Mouse (Mus musculus): ENCODE data around the gene Gm6583. TPM values are rescaled to one million over a fixed set of nuclear protein-coding genes. Genes with fewer than 3 reads are reported as not detected.

Gm6583 gene
- polyA plus RNA-seq, 1 experiment from 2014 or later, result 0.06 TPM

DNA sequence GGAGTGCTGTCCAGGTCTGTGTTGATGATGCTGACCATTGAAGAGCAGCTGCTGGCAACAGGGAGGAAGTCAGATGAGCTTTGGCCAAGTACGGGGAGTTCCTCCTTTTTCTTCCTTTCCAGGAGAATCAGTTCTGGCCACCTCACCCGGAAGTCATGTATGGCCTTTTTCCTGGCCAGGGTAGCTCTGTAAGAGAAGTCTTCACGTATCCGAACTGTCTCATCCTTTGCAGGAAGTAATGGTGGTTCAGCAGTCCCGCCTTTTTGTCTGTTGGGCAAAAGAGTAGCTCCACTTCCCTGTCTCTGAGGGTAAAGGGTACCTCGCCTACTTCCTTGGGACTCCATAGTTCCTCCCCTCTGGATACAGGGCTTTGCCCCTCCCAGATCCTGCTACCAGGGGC is 340 bp downstream of the Gm6583 start:
- Histone ChIP-seq H3K27ac (peak overlapping the region; percentile 31; the same call in 1 of the 2 replicates), H3K36me3 (ENCODE audit: inconsistent target) (peaks cover 45% of the 10 kb centered on the region), H3K79me2 (ENCODE audit: inconsistent target) (no peaks in the 10 kb centered on the region), H3K4me3 (ENCODE audit: inconsistent target) (no peak overlapping the region)
- WGBS (ENCODE audit: missing documents), result 38% methylated on average over 6 of the region's 6 CpGs

DNA sequence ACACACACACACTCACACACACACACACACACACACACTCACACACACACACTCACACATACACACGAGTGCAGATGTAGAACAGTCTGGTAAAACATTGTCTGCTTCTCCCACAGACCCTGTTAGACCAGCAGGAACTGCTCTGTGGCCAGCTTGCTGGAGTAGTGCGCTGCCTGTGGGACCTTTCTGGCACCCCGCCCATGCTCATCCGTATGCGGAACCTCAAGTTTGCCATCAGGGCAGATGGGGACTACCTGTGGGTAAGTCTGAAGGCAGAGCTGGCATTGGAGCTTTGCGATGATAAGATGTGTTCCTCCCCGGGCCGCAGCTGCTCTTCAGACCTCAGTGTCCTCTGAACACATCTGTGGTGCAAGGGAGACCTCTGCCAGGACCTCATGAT is 6.7 kb downstream of the Gm6583 start:
- Histone ChIP-seq H3K36me3 (ENCODE audit: inconsistent target) (peaks cover 67% of the 10 kb centered on the region), H3K79me2 (ENCODE audit: inconsistent target) (peaks cover 8% of the 10 kb centered on the region; the same call in 1 of the 2 replicates), H3K27ac (no peak overlapping the region), H3K4me3 (ENCODE audit: inconsistent target) (no peak overlapping the region)
- WGBS (ENCODE audit: missing documents), result 87% methylated on average over 7 of the region's 8 CpGs

DNA sequence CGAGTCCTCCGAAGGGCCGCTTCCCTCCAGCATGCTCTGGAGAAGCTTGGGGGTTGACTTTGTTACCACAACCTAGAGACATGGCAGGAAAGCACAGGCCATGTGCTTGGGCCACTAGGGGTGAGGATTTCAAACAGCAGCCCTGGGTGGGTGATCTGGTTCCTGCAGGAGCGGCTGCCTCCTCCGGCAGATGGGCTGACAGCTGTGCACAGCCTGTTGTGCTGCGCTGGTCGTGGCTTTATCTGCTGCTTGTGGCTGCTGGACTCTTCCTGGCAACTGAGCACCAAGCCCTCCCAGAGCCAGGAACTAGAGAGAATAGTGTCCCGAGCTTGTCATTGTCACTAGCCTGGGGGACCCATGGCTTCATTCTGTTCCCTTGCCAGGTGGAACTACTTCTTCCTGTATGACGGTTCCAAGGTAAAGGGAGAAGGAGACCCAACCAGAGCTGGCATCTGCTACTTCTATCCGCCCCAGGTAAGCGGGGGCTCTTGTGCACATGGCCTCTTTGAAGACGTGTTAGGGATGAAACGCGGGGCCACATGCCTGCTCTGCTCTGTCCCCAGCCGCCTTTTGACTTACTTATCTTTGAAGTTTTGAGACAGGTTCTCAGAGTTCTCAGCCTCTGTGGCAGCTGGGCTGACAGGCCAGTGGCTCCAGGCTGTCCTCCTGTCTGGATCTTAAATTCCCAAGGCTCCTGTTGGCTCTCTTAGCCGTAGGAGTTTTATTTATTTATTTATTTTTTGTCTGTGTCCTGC is 9.4 kb downstream of the Gm6583 start:
- H3K27ac ChIP-seq, result no peak overlapping the region
- 96% methylated on average over 16 of the region's 16 CpGs for WGBS (ENCODE audit: missing documents)

DNA sequence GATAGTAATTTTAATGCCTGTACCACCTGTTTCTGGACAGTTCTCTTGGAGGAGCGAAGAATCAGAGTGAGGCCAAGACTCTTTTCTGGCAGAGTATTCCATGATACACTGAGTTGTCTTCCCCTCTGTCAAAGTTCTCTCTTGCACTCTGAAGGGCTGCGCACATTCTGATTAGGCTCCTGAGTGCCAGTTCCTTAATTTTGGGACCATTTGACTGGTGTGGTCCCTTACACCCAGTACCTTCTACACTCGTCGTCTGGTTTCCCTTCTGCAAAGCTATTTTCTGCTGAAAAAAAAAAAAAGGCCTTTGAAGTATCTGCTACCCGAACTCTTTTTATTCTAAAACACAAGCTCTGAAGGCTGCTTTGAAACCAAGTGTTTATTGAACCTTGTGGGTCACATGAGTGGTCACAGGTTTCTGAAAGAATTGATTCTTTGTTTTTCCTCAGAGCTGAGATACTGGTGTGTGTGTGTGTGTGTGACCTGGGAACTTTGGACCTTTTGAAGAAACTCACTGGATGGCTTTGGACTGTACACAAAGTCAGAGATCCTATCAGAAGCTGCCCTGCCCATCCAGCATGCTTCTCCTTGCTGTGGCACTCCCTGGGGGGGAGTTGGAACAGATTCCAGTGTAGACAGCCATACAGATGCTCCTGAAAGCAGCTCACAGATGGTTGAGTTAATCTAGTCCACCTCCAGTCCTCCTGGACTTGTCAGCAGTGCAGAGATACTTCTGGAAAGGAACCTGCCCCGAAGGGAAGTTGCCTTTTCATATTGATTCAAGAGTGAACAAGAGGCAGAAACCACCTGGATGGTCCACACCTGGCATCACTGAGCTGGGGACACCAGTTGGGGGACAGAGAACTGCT is 11.5 kb downstream of the Gm6583 start:
- Histone ChIP-seq H3K27ac (no peak overlapping the region), H3K36me3 (ENCODE audit: inconsistent target) (peaks cover 34% of the 10 kb centered on the region), H3K4me3 (ENCODE audit: inconsistent target) (no peak overlapping the region), H3K79me2 (ENCODE audit: inconsistent target) (peaks cover 34% of the 10 kb centered on the region)
- 42% methylated on average over 6 of the region's 6 CpGs for WGBS (ENCODE audit: missing documents)

More for the DNA sequence above, 9.4 kb downstream of the Gm6583 start:
- H3K79me2 ChIP-seq (ENCODE audit: inconsistent target), result peaks cover 17% of the 10 kb centered on the region
- no peak overlapping the region for H3K4me3 ChIP-seq (ENCODE audit: inconsistent target)
- peaks cover 48% of the 10 kb centered on the region for H3K36me3 ChIP-seq (ENCODE audit: inconsistent target)

DNA sequence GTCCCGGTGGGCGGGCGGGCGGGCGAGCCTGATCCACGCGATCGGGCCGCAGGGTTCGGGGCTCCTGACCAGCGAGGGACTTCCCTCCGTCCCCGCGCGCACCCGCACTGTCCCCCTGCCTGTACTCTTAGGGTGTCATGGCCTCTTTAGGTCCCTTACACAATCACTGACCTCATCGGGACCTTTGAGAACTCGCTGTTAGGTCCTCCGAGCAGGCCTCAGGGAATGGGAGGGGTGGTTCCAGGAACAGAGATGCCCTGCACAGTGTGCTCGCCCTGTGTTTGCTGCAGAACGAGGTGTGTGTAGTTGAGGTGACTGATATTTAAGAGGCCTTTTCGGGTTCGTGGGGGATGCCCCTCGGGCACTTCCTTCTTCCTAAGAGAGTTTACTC is 12.6 kb downstream of the Gm6583 start:
- 0% methylated on average over 23 of the region's 24 CpGs for WGBS (ENCODE audit: missing documents)
- H3K36me3 ChIP-seq (ENCODE audit: inconsistent target), result peaks cover 33% of the 10 kb centered on the region
- peak overlapping the region; percentile 69 for H3K4me3 ChIP-seq (ENCODE audit: inconsistent target)
- H3K27ac ChIP-seq, result peak overlapping the region; percentile 52
- peaks cover 35% of the 10 kb centered on the region for H3K79me2 ChIP-seq (ENCODE audit: inconsistent target)

DNA sequence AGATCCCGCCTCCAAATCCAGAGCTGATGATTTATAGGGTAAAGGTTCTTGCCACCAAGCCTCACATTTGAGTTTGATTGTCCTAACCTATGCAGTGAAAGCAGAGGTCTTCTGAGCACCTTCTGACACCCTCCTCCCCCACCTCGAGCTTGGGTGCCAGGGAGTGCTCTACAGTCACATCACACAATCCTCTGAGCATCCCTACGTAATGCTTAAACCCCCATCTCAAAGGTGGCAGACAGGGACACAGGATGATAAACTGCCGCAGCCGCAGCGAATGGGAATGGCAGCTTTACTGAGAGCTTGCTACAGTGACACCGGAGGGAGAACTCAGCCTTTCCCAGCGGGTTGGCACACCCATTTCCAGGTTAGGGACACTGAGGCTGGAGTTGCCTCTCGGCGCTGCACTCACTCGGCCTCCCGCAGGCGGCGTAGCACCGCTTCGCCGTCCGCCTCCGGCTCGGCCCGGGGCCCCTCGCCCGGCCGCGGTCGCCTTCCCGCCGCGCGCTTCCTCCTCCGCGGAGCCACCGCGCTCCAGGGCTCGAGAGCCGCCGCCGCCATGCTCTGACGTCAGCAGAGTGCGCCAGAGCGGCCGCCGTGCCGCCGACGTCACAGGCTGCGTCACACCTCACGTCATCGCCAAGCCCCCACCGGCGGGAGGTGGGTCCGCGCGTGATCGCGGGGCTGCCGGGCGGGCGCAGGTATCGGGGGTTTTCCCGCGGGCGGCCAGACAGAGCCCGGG is 13.2 kb downstream of the Gm6583 start, which contains the start of the genes Srrd and Hps4:
Gene Srrd (minus strand): TSS at position 578 of the 742 bp plus-strand sequence.
Gene Hps4 (plus strand): TSS at position 621 of the 742 bp plus-strand sequence.
- Histone ChIP-seq H3K4me3 (ENCODE audit: inconsistent target) (peak within 1 kb of the TSS; percentile 89), H3K36me3 (ENCODE audit: inconsistent target) (peaks cover 33% of the 10 kb centered on the region), H3K27ac (peak within 1 kb of the TSS; percentile 78), H3K79me2 (ENCODE audit: inconsistent target) (peaks cover 35% of the 10 kb centered on the region)
- 4% methylated on average over 40 of the region's 64 CpGs for WGBS (ENCODE audit: missing documents)

DNA sequence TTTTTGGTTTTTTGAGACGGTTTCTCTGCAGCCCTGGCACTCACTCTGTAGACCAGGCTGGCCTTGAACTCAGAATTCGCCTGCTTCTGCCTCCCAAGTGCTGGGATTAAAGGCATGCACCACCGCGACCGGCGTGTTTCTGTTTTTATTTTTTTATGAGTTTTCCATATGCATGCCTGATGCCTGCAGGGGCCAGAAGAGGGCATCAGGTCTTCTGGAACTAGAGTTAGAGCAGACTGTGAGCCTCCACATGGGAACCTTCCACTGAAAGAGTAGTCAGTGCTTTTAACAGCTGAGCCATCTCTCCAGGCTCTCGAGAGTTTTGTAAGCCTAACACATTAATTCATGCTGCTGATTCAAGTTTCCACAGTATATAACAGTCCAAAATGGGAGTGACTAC is 16.6 kb downstream of the Gm6583 start:
- 98% methylated on average over 6 of the region's 7 CpGs for WGBS (ENCODE audit: missing documents)
- peaks cover 52% of the 10 kb centered on the region for H3K36me3 ChIP-seq (ENCODE audit: inconsistent target)
- H3K27ac ChIP-seq, result no peak overlapping the region
- H3K79me2 ChIP-seq (ENCODE audit: inconsistent target), result peaks cover 27% of the 10 kb centered on the region
- H3K4me3 ChIP-seq (ENCODE audit: inconsistent target), result no peak overlapping the region

DNA sequence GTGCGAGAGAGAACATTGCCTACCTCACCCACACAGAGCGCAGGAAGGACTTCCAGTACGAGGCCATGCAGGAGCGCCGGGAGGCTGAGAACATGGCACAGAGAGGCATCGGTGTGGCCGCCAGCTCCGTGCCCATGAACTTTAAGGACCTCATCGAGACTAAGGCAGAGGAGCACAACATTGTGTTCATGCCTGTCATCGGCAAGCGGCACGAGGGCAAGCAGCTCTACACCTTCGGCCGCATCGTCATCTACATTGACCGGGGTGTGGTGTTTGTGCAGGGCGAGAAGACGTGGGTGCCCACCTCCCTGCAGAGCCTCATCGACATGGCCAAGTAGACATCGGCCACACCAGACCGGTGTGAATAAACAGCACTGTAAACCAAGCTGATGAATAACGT is 18.8 kb downstream of the Gm6583 start:
- peaks cover 20% of the 10 kb centered on the region for H3K79me2 ChIP-seq (ENCODE audit: inconsistent target)
- H3K36me3 ChIP-seq (ENCODE audit: inconsistent target), result peaks cover 73% of the 10 kb centered on the region
- no peak overlapping the region for H3K4me3 ChIP-seq (ENCODE audit: inconsistent target)
- no peak overlapping the region for H3K27ac ChIP-seq
- 94% methylated on average over 22 of the region's 22 CpGs for WGBS (ENCODE audit: missing documents)

DNA sequence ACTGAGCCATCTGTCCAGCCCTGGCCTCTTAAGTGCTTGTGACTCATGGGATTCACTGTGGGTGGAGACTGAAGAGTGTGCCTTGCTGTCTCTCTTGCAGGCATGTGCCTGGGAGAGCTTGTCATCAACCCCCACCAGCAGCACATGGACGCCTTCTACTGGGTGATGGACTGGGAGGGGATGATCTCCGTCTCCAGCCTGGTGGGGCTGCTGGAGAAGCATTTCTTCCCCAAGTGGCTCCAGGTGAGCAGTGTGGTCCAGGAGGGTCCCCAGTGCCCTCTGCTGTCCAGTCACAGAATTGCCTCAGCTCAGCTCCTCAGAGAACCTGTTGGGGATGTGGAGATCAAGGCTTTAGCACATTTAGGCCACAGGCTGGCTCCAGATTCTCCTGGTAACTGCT is 20.4 kb downstream of the Gm6583 start:
- H3K27ac ChIP-seq, result no peak overlapping the region
- WGBS (ENCODE audit: missing documents), result 73% methylated on average over 2 of the region's 2 CpGs
- H3K79me2 ChIP-seq (ENCODE audit: inconsistent target), result peaks cover 13% of the 10 kb centered on the region
- H3K4me3 ChIP-seq (ENCODE audit: inconsistent target), result no peak overlapping the region
- peaks cover 88% of the 10 kb centered on the region for H3K36me3 ChIP-seq (ENCODE audit: inconsistent target)

DNA sequence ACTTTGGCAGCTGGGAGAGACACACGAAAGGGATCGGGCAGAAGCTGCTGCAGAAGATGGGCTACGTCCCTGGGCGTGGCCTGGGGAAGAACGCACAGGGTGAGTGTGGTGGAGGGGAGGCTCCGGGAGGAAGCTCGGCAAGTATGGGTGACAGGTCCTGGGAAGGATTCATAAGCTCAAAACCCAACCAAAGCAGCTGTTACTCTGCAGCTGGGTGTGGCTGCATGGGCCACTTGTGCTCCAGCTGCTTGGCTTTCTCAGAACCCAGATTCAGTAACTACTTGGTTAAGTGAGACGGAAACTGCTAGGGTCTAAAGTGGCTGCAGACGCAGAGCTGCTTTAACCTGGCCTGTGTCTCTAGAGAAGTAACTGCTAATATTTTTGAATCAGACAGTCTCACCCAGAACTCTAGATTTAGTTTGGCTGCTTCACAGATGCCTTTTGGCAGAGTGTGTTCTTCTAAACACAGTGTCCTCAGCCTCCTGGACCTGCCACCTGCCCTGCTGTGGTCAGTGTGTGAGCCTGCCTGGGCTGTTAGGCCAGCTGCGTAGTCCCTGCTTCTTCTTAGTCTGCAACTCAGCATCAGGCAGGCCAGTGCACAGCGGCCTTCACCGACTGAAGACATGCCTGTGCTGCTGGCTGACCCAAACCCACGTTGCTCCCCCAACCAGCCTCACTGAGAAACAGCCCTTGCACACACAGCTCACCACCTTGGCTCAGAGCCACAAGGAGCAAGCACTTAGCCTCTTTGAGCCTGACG is 25.8 kb downstream of the Gm6583 start:
- Histone ChIP-seq H3K79me2 (ENCODE audit: inconsistent target) (peaks cover 32% of the 10 kb centered on the region), H3K36me3 (ENCODE audit: inconsistent target) (peaks cover 73% of the 10 kb centered on the region), H3K4me3 (ENCODE audit: inconsistent target) (no peak overlapping the region), H3K27ac (no peak overlapping the region)
- 94% methylated on average over 14 of the region's 14 CpGs for WGBS (ENCODE audit: missing documents)

DNA sequence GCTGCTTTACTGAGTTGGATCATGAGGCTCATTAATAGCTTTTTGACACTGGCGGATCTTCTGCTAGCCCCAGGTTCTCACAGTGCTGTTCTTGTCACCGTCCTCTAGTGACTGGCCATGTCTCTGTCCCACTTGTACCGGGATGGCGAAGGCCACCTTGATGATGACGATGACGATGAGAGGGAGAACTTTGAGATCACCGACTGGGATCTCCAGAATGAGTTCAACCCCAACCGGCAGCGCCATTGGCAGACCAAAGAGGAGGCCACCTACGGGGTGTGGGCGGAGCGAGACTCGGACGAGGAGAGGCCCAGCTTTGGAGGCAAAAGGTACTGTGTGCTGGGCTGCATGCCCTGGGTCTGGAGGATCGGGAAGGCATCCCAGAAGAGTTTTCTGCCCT is 28.0 kb downstream of the Gm6583 start:
- Histone ChIP-seq H3K36me3 (ENCODE audit: inconsistent target) (peaks cover 53% of the 10 kb centered on the region), H3K79me2 (ENCODE audit: inconsistent target) (peaks cover 32% of the 10 kb centered on the region), H3K27ac (no peak overlapping the region), H3K4me3 (ENCODE audit: inconsistent target) (no peak overlapping the region)
- over 99% methylated on average over 15 of the region's 15 CpGs for WGBS (ENCODE audit: missing documents)

DNA sequence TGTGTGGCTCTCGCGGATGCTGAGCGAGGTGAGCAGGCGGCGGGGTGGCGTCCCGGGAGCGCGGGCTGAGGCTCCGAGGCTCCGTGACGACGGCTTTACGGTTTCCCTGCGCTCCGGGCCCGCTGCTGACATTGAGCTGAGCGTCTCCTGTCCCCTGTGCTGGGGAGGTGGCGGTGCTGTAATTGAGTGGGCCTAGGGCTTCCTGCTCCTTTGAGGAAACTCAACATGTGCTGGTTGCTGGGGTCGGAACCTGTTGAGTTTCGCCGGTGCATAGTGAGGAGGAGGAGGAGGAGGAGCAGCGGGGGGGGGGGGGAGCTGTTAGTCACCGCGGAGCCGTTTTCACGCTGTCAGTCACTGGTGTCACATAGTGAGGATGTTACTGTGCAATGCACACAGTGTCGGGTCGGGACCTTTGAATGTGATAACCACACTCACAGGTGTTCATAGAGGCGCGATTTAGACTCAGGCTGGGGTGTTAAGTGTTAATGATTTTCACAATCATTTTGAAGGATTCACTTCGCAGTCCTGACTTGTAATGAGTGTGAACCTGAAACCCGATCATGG is 29.3 kb downstream of the Gm6583 start:
- Histone ChIP-seq H3K79me2 (ENCODE audit: inconsistent target) (peaks cover 32% of the 10 kb centered on the region), H3K27ac (peak overlapping the region; percentile 39), H3K4me3 (ENCODE audit: inconsistent target) (peak overlapping the region; percentile 91), H3K36me3 (ENCODE audit: inconsistent target) (peaks cover 40% of the 10 kb centered on the region)
- 3% methylated on average over 31 of the region's 33 CpGs for WGBS (ENCODE audit: missing documents)

DNA sequence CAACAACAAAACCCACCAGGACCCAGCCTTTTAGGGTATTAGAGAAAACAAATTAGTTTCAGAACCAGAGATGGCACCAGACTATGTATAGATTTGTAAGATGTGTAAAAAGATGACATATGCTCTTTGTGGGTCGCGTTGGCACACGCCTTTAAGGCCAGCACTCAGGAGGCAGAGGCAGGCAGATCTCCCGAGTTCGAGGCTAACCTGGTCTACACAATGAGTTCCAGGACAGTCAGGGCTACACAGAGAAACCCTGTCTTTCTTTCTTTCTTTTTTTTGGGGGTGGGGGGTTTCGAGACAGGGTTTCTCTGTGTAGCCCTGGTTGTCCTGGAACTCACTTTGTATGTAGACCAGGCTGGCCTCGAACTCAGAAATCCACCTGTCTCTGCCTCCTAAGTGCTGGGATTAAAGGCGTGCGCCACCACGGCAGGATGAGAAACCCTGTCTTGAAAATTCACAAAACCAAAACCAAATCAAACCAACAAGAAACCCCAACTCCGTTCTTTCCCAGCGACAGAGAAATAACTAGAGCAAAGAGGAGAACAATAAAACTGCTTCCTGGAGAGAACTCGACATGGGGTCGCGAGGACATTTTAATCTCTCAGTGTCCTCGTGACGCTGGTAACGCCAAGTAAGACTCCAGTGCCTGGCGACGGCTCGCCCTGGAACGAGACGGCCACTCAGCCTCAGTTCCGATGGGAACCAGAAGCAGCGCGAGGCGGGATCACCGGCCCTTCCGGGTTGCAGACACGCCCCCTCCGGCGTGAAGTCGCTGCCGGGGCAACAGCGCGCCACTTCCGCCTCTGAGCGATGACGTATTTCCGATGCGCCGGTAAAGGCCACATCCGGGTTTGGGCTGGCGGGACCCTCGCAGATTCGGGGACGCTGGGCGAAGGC is 30.0 kb downstream of the Gm6583 start, which contains the start of gene Tfip11:
Gene Tfip11 (plus strand): TSS at position 813 of the 900 bp plus-strand sequence.
- H3K79me2 ChIP-seq (ENCODE audit: inconsistent target), result peaks cover 32% of the 10 kb centered on the region
- peak within 1 kb of the TSS; percentile 91 for H3K4me3 ChIP-seq (ENCODE audit: inconsistent target)
- 6% methylated on average over 48 of the region's 48 CpGs for WGBS (ENCODE audit: missing documents)
- peak within 1 kb of the TSS; percentile 91 for H3K27ac ChIP-seq
- H3K36me3 ChIP-seq (ENCODE audit: inconsistent target), result peaks cover 32% of the 10 kb centered on the region

Measured in macrophage (primary cell).